Mouse (Mus musculus): ENCODE results near the gene Ncln. TPM values are rescaled to one million over a fixed set of nuclear protein-coding genes. Genes with fewer than 3 reads are reported as not detected.

Ncln gene
- total RNA-seq, 2 experiments from 2014 or later: 62.8 to 72.4 TPM

DNA sequence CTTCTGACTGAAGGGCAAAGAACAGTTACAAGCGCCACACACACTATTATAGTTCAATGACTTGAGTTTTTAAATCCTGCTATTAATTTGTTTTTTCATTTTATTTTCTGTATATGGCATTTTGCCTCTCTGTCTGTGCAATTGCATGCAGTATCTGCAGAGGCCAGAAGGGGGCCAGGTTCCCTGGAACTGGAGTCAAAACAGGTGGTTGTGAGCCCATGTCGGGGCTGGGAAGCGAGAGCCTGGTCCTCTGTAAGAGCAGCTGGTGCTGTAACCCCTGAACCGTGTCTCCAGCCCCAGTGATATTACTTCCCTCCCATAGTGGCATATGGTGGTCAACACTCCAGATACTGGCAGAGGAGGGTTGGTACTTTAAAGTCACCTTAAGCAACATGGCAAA is 22.4 kb upstream of the Ncln start:
- ATAC-seq (ENCODE audit: poor library complexity, severe bottlenecking): peak; percentile 42

DNA sequence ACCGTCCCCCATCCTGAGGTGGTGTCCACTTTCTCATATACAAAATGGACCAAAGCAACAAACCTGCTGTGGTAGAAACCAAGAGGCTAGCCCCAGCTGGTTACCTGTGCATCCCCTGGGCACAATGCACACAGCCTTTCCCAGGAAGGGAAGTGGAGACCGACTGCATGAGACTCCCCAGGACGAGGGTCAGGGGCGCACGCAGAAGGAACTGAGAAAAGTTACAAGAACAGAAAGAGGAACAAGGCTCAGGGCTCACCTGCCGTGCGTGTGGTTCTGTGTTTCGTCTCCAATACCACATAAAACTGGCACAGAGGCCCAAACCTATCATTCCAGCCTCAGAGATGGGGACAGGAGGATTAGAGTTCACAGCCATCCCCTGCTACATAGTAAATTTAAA is 21.0 kb upstream of the Ncln start:
- peak; percentile 64 for ATAC-seq (ENCODE audit: poor library complexity, severe bottlenecking)

DNA sequence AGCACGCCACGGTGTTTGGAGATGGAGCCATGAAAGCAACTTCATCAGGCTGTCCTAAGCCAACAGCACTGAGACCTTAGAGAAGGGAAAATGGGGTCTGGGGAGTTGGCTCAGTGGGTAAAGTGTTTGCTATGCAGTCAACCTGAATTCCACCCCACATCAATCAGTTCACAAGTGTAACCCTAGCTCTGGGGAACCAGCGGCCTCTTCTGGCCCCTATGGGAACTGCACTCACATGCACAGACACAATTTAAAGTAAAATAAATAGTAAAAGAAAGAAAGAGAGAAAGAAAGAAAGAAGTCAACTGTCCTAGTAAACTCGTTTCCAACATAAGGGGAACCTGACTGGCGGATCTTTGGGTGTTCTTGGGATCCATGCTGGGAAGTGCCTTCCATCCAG is 17.6 kb upstream of the Ncln start:
- no peak for ATAC-seq (ENCODE audit: poor library complexity, severe bottlenecking)

DNA sequence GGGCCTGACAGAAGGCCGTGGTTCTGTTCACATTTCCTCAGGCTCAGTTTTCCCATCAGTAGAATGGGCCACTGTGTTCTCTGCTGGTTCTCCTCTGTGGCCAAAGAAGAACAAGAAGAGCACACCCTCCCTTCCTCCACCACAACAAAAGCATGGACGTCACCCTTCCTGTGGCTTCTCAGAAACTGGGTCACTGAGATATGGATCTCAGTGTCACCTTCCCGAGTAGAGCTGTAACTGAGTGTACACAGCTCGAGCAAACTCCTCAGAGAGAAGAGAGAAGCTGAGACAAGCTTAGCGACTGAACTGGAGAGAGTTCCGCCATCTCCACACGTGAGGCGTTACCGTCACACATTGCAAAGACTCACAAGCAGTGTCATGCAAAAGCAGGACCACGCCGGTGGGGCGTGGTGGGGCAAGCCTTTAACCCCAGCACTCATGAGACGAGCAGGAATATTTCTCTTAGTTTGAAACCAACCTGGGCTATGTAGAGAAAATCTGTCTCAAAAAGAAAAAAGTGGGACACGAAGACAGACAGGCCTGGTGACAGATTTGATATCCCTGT is 14.1 kb upstream of the Ncln start:
- ATAC-seq (ENCODE audit: poor library complexity, severe bottlenecking): peak; percentile 68

DNA sequence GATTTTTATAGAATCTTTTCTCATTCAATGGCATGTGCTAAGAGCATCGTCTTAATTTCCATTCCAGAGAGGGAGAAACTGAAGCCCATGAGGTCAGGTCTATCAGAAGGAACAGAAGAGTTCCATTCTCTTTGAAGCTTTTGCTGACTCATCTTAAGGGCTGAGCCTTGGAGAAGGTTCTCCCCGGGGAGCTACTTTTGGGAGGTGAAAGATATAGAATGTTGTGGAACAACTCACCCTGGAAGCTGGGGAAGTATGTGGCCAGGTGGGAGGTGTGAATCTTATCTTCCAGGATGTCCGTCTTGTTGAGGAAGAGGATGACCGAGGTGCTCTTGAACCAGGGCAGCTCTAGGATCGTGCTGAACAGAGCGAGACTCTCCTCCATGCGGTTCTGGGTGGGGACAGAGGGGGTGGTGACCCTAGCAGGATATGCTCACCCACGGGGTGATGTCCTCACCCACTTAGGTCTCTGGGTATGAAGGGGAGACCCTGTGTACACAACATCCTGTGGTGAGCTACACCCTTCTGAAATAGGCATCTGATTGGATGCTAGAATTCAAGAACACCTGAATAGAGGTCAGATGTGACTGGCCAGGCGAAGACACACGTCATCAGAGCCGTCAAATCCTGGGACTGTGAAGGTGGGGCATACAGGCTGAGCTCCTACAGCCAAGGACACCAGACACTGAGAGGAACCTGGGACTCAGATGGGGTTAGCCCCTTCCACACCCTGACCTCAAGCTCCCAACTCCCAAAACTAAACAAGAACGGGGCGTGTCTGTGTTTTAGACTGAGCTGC is 11.7 kb upstream of the Ncln start:
- ATAC-seq (ENCODE audit: poor library complexity, severe bottlenecking): peak; percentile 57

DNA sequence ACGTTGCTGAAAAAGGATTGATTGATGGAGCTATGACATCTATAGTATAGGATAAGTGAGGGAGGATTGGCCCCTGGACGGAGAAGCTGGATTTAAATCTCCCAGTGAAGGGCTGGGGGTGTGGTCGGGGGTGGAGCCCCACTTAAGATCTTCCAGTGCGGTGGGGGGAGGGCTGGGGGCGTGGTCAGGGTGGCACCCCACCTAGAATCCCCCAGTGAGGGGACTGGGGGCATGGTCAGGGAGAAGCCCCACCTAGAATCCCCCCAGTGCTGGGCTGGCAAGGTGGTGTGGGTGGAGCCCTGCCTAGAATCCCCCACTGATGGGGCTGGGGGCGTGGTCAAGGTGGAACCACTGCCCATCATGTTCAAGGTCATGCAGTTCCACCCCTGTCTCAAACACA is 10.9 kb upstream of the Ncln start:
- ATAC-seq (ENCODE audit: poor library complexity, severe bottlenecking): no peak

DNA sequence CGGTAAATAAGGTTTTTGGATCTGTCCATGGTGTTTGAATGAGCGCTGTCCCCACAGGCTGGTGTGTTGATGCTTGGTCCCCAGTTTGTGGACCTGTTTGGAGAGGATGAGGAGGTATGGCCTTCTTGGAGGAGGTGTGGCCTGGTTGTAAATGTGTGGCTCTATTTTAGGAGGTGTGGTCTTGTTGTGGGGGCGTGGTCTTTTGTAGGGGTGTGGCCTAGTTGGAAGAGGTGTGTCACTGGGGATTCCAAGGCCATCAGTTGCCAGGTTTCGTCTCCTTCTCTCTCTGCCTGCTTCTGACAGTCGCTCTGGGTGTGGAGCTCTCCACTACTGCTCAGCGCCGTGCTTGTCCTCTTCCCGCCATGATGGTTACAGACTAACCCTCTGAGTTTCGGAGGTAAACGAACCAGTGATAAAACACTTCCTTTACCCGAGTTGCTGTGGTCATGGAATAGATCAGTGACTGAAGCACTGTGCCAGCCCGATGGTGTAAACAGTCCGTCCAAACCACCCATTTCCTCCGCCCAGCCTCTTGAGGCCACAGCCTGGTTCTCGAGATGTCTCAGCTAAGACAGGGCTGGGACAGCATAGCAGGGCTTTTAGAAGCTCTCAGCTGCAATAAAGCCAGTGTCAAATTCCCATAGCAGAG is 8.9 kb upstream of the Ncln start:
- ATAC-seq (ENCODE audit: poor library complexity, severe bottlenecking): peak; percentile 23

DNA sequence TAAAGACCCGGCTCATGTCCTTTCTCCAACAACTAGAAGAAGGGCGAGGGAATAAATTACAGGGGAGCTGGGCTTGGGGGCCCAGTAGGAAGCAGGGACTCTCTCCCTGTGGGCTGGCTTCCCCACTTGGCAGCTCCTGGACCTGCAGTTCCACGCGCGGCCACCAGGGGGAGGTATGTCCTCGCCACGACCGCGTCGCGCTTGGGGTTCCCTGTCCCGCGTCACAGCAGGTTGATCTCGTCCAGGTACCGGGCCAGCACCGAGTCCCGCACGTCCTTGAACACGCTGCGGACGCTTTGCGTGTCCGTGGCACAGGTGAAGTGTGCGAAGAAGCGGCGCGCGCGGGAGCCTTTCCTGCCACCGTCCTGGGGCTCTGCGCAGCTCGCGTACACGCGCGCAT is 6.5 kb upstream of the Ncln start:
- peak; percentile 67 for ATAC-seq (ENCODE audit: poor library complexity, severe bottlenecking)

DNA sequence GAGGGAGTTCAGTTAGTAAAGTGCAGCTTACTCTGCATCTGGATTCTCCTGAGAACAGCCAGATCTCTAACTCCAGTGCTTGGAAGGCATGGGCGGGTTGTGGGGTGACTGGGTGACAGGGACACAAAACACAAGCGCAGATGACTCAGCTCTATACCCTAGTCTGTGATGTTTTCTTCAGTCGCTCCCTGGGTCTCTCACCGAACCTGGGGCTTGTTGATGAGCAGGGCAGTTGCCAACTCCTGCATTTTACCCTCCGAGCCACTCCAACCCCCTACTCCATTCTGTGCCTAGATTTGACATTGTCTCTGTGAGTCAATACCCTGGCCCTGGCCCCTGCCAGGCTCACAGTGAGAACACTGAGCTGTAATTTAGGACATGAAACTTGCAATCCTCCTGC is 5.7 kb upstream of the Ncln start:
- no peak for ATAC-seq (ENCODE audit: poor library complexity, severe bottlenecking)

DNA sequence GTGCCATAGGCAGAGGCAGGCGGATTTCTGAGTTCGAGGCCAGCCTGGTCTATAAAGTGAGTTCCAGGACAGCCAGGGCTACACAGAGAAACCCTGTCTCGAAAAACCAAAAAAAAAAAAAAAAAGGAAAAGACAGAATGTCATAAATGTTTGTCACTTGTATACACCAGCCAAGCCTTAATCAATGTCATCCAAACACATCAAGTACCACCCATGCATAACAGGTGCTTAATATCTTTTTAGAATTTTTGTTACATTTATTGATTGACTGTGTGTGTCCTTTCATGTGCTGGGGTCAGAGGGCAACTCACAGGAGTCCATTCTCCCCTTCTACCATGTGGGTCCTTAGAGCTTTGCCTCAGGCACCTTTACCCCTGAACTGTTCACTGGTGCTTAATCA is 3.8 kb upstream of the Ncln start, which contains the start of gene S1pr4:
Gene S1pr4 (minus strand): TSS at position 101 of the 400 bp plus-strand sequence.
- no peak for ATAC-seq (ENCODE audit: poor library complexity, severe bottlenecking)

DNA sequence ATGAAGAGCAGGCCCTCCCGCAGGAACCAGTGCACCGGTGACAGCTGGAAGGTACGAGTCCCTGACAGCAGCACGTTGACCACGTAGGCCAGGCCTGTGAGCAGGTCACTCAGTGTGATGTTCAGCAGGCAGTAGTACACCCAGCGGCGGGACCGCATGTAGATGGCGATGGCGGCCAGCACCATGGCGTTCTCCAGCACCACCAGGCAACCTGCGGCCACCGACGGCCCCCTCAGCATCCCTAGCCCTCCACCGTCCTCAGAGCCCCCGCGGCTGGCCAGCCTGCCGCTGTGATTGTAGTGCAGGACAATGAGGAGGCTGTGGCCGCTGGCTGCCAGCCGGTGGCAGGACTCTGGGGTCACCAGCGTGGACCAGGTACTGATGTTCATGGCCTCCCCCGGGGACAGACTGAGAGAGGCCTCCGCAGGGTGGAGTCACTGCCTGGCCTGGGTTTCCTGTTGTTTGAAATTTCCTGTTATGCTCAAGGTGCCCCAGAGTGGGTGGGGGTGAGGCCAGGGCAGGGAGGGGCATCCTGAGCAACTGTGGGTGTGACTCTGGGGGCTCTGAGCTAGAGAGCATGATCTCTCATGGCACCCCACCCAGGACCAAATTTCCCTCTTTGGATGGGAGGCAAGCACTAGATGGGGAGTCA is 3.2 kb upstream of the Ncln start:
- peak; percentile 32 for ATAC-seq (ENCODE audit: poor library complexity, severe bottlenecking)

DNA sequence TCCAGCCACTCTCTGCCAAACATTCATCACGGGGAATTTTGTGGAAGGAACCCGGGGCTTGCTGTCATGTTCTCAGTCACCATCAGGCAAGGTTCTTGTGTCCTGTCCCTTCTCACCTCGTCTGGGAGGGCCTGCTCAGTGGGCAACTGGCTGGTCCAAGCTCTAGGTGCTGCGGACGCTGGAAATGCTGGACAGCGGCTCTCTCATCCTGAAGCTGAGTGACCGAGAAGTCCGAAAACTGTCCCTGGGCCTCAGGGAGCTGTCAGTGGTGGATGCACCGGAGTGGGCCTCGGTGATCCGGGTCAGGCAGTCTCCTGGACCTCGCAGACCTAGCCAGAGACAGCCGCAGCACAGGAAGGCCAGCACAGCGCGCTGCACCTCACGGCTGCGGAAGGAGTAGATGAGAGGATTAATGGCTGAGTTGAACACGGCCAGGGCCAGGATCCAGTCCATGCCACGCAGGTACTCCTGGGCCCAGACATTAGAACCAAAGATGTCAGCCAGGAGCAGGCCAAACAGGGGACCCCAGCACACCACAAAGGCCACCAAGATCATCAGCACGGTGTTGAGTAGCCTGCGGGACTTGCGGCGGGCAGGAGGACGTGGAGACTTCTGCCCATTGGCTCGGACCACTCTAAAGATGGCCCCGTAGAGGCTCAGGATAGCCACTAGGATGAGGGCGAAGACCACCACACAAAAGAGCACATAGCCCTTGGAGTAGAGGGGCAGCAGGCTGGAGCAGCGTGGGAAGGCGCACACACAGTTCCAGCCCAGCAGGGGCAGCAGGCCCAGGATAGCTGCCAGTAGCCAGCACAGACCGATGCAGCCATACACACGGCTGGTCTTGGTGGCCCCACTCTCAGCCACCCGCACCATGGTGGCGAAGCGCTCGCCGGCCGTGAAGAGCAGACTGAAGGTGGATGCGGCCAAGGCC is 2.4 kb upstream of the Ncln start:
- 0 out of 2 replicates have a peak, but pooled peaks have one; percentile 5 for ATAC-seq (ENCODE audit: poor library complexity, severe bottlenecking)

DNA sequence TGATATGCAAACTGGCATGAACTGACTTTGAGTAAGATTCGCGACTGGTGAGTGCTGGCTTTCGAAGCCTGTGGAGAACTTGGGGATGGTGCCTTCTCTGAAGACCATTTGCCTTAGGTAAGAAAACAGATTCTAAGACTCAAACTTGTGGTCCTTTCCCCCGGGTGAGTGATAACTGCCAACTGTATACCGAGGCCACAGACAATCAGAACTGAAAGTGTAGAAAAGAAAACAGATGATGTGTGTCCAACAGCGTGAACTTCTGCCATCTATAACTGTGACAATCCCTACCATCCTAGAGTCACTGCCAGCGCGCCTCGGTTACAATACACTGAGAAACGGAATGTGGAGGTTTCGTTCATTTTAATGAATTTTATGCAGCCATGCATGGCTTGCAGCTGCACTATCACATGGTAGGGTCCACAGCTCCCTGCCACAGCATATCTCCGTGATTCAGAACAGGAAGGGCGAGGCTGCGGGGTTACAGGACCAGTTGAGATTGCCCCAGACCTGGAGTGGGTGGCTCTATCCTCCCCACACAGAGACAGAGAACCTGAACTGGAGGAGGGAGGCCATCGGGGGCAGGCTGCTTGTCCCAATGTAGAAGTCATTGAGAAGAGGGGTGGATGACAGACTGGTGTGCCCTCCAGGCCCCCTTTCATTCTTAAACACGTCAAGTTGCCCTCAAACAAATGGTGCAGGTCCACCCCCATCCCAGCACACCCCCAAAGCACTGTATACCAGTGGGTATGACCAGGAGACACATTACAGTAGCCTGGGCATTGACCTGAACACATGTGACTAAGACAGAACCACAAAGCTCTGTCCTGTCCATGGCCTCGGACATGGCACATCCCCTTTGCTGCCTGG is 1.4 kb upstream of the Ncln start:
- ATAC-seq (ENCODE audit: poor library complexity, severe bottlenecking): peak; percentile 23

DNA sequence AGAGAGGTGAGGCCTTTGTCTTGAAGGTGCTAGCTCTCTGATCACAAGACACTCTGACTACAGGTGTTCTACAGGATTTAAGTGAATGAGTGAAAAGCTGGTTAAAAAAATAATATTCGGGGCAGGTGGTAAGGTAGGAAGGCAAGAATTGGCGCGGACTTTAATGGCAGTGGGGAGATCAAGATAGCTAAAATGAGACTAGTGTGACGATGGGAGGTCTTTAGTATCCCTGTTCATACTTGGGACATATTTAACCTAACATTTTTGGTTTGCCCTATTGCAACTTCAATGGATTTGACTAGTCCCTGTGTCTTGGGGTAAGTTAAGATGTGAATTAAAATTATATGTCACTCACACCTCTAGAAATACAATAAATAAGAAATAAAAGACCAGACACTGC is 777 bp upstream of the Ncln start:
- ATAC-seq (ENCODE audit: poor library complexity, severe bottlenecking): no peak

DNA sequence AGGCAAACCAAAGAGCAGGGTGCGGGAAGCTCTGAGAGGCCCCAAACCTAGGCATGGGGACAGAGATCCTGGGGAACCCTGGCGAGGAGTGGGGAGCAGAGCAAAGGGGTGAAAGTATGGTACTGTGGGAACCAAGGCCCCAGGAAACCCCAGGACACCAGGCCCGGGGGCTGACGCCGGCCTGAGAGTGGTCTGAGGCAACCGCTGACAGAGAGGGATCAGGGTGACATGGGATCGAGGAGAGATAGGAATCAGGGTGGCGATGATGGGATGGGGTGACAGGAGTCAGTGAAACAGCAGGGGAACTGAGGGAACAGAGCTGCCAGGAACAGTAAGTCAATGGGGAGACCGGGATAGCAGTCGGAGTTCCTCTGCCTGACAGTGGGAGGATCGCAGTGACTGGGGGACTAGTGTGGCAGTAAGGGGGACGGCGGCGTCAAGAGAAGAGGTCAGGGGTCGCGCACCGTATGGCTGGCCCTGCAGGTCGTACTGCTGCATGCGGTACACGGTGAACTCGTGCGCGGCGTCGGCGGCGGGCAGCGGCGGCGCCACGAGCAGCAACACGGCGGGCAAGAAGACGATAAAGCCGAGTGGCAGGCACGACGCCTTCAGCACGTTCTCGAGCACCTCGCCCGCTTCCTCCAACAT is 452 bp downstream of the Ncln start:
- ATAC-seq (ENCODE audit: poor library complexity, severe bottlenecking): no peak

DNA sequence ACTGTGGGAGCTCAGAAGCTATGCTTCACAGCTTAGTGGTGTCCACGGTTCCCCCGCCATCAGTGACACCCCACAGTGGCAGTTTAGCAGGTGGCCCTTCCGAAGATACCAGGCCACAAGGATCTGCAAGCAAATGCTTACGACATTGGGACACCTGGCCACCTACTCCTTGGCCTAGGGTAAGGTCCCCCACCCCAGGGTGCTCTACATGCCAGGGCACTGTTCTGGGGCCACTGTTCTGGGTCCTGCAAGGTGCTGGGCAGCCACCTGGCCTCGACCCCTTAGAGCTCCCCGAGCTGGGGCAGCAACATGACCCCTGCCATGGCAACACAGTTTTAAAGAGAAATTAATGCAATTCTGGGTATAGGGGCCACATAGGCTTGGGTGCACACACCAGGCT is 1.0 kb downstream of the Ncln start:
- ATAC-seq (ENCODE audit: poor library complexity, severe bottlenecking): no peak

DNA sequence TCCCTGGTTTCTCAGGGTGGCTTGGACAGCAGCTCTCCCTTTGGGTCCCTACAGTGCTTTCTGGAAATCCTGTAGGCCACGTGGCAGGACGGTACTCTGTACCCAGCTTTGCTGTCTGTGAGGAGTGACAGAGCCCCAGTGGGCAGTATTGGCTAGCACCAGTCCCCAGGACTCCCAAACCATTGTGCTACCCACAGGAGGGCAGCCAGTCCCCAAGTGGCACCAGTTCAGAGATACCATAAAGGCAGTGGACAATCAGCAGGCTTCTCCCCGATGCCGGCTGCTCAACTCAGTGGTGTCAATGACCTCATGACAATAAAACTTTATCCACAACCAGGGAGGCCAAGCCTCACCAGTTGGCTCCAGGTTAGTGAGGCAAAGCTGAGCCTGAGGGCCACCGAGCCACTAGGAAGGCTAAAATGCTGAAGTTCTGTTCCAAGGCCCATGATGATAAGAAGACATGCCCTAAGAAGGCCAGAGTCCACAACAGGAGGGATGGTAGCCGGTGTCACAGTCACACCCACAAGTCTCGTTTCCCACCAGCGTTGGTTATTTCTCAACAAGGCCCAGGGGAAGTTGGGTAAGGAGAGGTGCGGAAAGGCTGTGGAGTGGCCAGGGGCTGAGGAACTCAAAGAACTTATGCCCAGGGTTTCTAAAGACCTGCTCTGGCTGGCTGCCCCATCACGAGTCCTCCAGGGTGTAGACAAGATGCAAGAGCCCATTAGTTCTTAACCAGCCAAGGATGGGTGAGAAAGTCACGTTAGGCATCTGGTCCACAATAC is 1.7 kb downstream of the Ncln start:
- peak; percentile 47 for ATAC-seq (ENCODE audit: poor library complexity, severe bottlenecking)

DNA sequence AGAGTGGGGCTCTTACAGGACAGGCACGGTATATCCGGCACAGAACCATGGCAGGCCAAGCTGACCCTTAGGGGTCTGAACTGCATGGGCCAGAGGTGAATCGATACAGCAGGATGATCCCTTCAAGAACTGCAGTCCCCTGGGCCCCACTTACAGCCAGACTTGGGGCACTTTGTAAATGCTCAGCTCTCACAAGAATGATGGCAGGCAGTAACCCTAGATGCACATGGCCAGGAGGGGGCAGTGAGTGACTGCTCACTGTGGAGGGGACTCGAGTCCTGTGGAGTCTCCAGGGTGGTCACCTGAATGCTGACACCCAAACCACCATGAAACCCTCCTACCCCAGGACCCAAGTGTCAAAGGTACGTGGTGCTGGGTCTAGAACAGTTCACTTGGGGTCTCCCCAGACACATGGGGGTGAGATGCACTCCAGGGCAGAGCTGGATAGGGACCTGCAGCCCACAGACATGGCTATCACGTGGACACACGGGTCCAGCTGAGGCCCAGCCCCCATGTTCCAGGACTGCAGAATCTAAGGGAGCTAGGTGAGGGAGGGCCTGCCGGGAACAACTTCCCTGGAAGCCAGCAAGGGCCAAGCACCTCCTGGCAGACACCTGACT is 2.5 kb downstream of the Ncln start:
- no peak for ATAC-seq (ENCODE audit: poor library complexity, severe bottlenecking)

Data from megakaryocyte, adult 5-6 weeks (primary cell).